Mouse (Mus musculus) midbrain, embryonic 11.5 days (tissue): ENCODE measurements around the gene Acot7. TPM values are rescaled to one million over a fixed set of nuclear protein-coding genes. Genes with fewer than 3 reads are reported as not detected.

Experiments
- ATAC-seq: fragments of 200-750 bp; cut with Nextera tagmentation; 2 replicates; pipeline ENCODE4 v1.8.0; 2017; ENCODE audit warnings: moderate TSS enrichment, moderate library complexity; ENCODE audit not compliant: low FRiP score
- DNase-seq: peaks from one replicate; pipeline ENCODE4 v3.0.0; 2015; ENCODE audit warnings: low spot score; ENCODE audit errors: missing footprints
- H3K27ac ChIP-seq: fragments of 300-500 bp; sonication (generic); 2 replicates; pipeline ENCODE4 v1.5.1; 2014; ENCODE audit warnings: low read depth, low read length
- H3K27me3 ChIP-seq: fragments of 300-500 bp; sonication (generic); 2 replicates; pipeline ENCODE4 v1.6.1; 2014; ENCODE audit warnings: mild to moderate bottlenecking, low read length, moderate library complexity, mixed read lengths; ENCODE audit not compliant: control insufficient read depth, insufficient read depth
- H3K36me3 ChIP-seq: fragments of 300-500 bp; sonication (generic); 2 replicates; pipeline ENCODE4 v1.6.1; 2014; ENCODE audit warnings: mild to moderate bottlenecking, low read length, moderate library complexity, mixed read lengths; ENCODE audit not compliant: control insufficient read depth, insufficient read depth
- H3K4me1 ChIP-seq: fragments of 300-500 bp; sonication (generic); 2 replicates; pipeline ENCODE4 v1.6.1; 2014; ENCODE audit warnings: low read length; ENCODE audit not compliant: control insufficient read depth, insufficient read depth
- H3K4me2 ChIP-seq: fragments of 300-500 bp; sonication (generic); 2 replicates; pipeline ENCODE4 v1.6.1; 2014; ENCODE audit warnings: mild to moderate bottlenecking, moderate library complexity
- H3K4me3 ChIP-seq: fragments of 300-500 bp; sonication (generic); 2 replicates; pipeline ENCODE4 v1.5.1; 2014; ENCODE audit warnings: low read depth, low read length
- H3K9ac ChIP-seq: fragments of 300-500 bp; sonication (generic); 2 replicates; pipeline ENCODE4 v1.6.1; 2014; ENCODE audit warnings: low read length
- H3K9me3 ChIP-seq: fragments of 300-500 bp; sonication (generic); 2 replicates; pipeline ENCODE4 v1.6.1; 2016; ENCODE audit warnings: low read length; ENCODE audit not compliant: control insufficient read depth
- WGBS: fragments of 180-500 bp; shearing (Covaris S2); extraction: QIAGEN DNeasy Blood & Tissue Kit; methylation state at CpG from one replicate; pipeline ENCODE4 v1.1.7; 2014; 5-methylcytosine and 5-hydroxymethylcytosine counted together
- polyA plus RNA-seq: library from polyadenylated mRNA; unstranded; fragments of >200 nt; fragmentation: Nextera tagmentation; extraction: Ambion mirVana; gene quantifications from 2 replicates; pipeline ENCODE4 v1.2.1, GENCODE M21; 2014

Acot7 gene
- polyA plus RNA-seq, 1 experiment from 2014 or later, result 93.5 TPM

- Histone ChIP-seq H3K36me3 (no peaks in the 10 kb centered on the region), H3K27me3 (peaks cover 26% of the 10 kb centered on the region), H3K9me3 (no peaks in the 10 kb centered on the region), H3K9ac (peak within 1 kb of the TSS; percentile 76), H3K4me3 (peak within 1 kb of the TSS; percentile 54), H3K4me1 (peaks cover 15% of the 10 kb centered on the region), H3K4me2 (peak within 1 kb of the TSS; percentile 97), H3K27ac (peak within 1 kb of the TSS; percentile 55)
- 0% methylated on average over 25 of the region's 48 CpGs for WGBS
- ATAC-seq, result peak; percentile 79
- DNase-seq, result peak; percentile 92
These were observed 95.8 kb downstream of the Acot7 start, which contains the start of gene Gpr153 for GRCm38 (mm10) chr4:152273621-152274236. Gene Gpr153 (plus strand): TSS chr4:152274232.

GRCm38 (mm10) chr4:152274681-152275131 lies 96.8 kb downstream of the Acot7 start:
- 1% methylated on average over 20 of the region's 20 CpGs for WGBS
- Histone ChIP-seq H3K9me3 (no peaks in the 10 kb centered on the region), H3K36me3 (no peaks in the 10 kb centered on the region), H3K4me1 (peaks cover 15% of the 10 kb centered on the region), H3K27me3 (peaks cover 26% of the 10 kb centered on the region), H3K9ac (peak overlapping the region; percentile 76), H3K4me3 (peak overlapping the region; percentile 54), H3K4me2 (peak overlapping the region; percentile 97), H3K27ac (0 out of 2 replicates have a peak overlapping the region, but pooled peaks have one; percentile 11)
- peak; percentile 56; the same call in 1 of the 2 replicates for ATAC-seq
- DNase-seq, result peak; percentile 95

DNA sequence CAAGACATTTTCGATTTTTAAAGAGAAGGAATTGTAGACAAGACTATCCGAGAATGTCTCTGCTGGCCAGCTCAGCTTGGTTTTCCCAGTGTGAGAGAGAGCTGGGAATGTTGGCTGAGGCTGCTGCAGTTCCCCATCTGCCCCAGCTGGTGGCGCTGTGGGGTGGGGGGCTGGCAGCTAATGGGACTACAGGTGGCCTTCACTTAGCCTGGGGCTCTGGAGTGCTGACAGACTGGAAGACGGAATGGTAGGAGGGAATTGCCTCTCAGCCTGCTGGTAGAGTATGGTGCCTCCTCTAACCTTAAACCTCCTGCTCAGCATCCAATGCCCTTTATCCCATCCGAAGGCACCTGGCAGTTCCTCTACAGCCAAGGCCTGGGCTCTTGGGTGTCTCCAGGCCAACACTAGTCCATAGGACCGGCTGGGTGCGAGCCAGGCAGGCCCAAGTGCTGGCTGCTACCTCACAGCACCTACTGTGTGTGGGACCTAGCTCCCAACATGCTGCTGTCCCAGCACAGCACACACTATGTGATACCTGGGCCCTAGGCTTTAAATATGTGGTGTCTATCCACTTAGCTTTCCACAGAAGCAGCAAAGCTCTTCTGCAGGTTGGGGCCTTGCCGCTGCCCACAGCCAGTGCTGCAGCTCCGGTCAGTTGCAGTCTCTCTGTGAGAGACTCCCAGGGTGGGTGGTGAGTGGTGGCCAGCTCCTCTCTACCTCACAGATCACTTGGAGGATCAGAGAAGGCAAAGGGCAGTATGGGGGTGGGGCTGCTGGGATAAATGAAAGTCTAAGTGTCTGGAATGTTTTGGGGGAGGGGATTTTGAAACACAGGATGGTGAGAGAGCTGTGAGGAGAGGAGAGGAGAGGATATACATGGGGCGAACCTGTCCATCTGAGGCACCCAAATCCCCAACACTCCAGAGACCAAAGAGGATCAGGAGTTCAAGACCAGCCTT lies 98.7 kb downstream of the Acot7 start:
- peaks cover 43% of the 10 kb centered on the region for H3K27me3 ChIP-seq
- H3K4me3 ChIP-seq, result no peak overlapping the region
- H3K9me3 ChIP-seq, result no peaks in the 10 kb centered on the region
- H3K4me2 ChIP-seq, result no peak overlapping the region
- WGBS, result 52% methylated on average over 10 of the region's 10 CpGs
- no peak overlapping the region for H3K9ac ChIP-seq
- H3K4me1 ChIP-seq, result peaks cover 15% of the 10 kb centered on the region
- no peak overlapping the region for H3K27ac ChIP-seq
- DNase-seq (peak; percentile 86), ATAC-seq (no peak)
- H3K36me3 ChIP-seq, result no peaks in the 10 kb centered on the region

- no peak overlapping the region for H3K9ac ChIP-seq
- H3K4me2 ChIP-seq, result no peak overlapping the region
- H3K4me1 ChIP-seq, result peaks cover 18% of the 10 kb centered on the region
- H3K27ac ChIP-seq, result no peak overlapping the region
- no peaks in the 10 kb centered on the region for H3K36me3 ChIP-seq
- 69% methylated on average over 2 of the region's 2 CpGs for WGBS
- H3K4me3 ChIP-seq, result no peak overlapping the region
- no peaks in the 10 kb centered on the region for H3K9me3 ChIP-seq
- ATAC-seq (no peak), DNase-seq (no peak)
- H3K27me3 ChIP-seq, result peaks cover 55% of the 10 kb centered on the region
These were observed 100.0 kb downstream of the Acot7 start for GRCm38 (mm10) chr4:152277916-152278315.

DNA sequence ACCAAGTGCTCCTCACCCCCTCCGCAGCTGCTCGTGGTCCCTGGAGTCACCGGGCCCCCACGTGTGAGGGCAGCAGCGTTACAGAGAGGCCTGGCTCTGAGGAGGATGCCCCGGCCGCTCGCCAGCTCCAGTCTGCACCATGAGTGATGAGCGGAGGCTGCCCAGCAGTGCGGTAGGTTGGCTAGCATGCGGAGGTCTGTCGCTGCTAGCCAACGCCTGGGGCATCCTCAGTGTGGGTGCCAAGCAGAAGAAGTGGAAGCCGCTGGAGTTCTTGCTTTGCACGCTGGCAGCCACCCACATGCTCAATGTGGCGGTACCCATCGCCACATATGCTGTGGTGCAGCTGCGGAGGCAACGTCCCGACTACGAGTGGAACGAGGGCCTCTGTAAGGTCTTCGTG lies 101.1 kb downstream of the Acot7 start:
- WGBS, result 89% methylated on average over 23 of the region's 23 CpGs
- Histone ChIP-seq H3K9ac (no peak overlapping the region), H3K27ac (no peak overlapping the region)

GRCm38 (mm10) chr4:152281601-152282000 lies 103.7 kb downstream of the Acot7 start:
- H3K4me1 ChIP-seq, result peaks cover 16% of the 10 kb centered on the region
- DNase-seq (no peak), ATAC-seq (no peak)
- H3K36me3 ChIP-seq, result no peaks in the 10 kb centered on the region
- H3K9ac ChIP-seq, result no peak overlapping the region
- H3K4me3 ChIP-seq, result no peak overlapping the region
- H3K27ac ChIP-seq, result no peak overlapping the region
- peaks cover 68% of the 10 kb centered on the region for H3K27me3 ChIP-seq
- no peaks in the 10 kb centered on the region for H3K9me3 ChIP-seq
- 63% methylated on average over 15 of the region's 15 CpGs for WGBS
- H3K4me2 ChIP-seq, result no peak overlapping the region

More for the DNA sequence above, 101.1 kb downstream of the Acot7 start:
- no peaks in the 10 kb centered on the region for H3K9me3 ChIP-seq
- H3K4me2 ChIP-seq, result no peak overlapping the region
- no peak overlapping the region for H3K4me3 ChIP-seq
- H3K27me3 ChIP-seq, result peaks cover 60% of the 10 kb centered on the region
- no peak for ATAC-seq
- no peaks in the 10 kb centered on the region for H3K36me3 ChIP-seq
- no peak for DNase-seq
- peaks cover 18% of the 10 kb centered on the region for H3K4me1 ChIP-seq

- no peak for ATAC-seq
- Histone ChIP-seq H3K9me3 (no peaks in the 10 kb centered on the region), H3K4me1 (peaks cover 27% of the 10 kb centered on the region), H3K36me3 (no peaks in the 10 kb centered on the region), H3K4me3 (peak overlapping the region; percentile 21), H3K4me2 (peak overlapping the region; percentile 33), H3K27me3 (peaks cover 77% of the 10 kb centered on the region), H3K27ac (no peak overlapping the region), H3K9ac (0 out of 2 replicates have a peak overlapping the region, but pooled peaks have one; percentile 14)
- peak; percentile 91 for DNase-seq
- WGBS, result 15% methylated on average over 32 of the region's 34 CpGs
These were observed 104.8 kb downstream of the Acot7 start for GRCm38 (mm10) chr4:152282721-152283120.

DNA sequence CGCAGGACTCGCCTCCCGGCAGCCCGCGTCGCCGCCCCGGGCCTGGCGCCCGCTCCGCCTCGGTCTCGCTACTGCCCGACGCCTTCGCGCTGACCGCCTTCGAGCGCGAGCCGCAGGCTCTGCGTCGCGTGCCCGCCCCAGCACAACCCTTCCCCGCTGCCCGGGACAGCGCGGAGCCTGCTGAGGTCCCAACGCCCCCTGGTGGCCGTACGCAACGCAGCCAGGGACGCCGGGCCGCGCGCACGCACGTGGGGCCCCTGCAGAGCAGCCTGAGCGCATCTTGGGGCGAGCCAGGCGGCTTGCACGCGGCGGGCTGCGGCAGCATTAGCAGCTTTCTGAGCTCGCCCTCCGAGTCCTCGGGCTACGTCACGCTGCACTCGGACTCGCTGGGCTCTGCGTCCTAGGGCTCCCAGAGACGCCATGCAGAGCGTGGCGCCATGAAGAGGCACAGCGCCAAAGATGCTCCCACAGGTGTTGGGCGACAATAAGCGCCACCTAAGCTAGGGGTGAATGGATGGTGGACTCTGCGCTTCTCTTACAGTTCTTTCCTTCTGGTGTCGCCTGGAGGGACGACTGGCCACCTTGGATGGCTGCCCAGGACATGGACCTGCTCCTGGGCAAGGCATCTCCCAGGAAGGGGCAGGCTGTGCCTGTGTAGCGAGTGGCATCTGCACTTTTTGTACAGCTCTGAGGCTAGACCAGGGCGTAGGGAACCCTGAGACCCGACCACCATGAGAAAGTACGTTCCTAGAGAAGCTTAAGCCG lies 105.4 kb downstream of the Acot7 start:
- peaks cover 33% of the 10 kb centered on the region for H3K4me1 ChIP-seq
- H3K4me3 ChIP-seq, result peak overlapping the region; percentile 21
- peaks cover 84% of the 10 kb centered on the region for H3K27me3 ChIP-seq
- H3K27ac ChIP-seq, result no peak overlapping the region
- no peaks in the 10 kb centered on the region for H3K9me3 ChIP-seq
- 0 out of 2 replicates have a peak overlapping the region, but pooled peaks have one; percentile 14 for H3K9ac ChIP-seq
- 5% methylated on average over 64 of the region's 70 CpGs for WGBS
- H3K36me3 ChIP-seq, result no peaks in the 10 kb centered on the region
- peak overlapping the region; percentile 33 for H3K4me2 ChIP-seq
- ATAC-seq (peak; percentile 74), DNase-seq (peak; percentile 98)
